Mouse (Mus musculus): ENCODE data around the gene Pald1. TPM values are rescaled to one million over a fixed set of nuclear protein-coding genes. Genes with fewer than 3 reads are reported as not detected.

Gene Pald1
- total and polyA plus RNA-seq, 2 experiments from 2014 or later = 14.4 to 23.7 TPM

- Histone ChIP-seq H3K4me1 (ENCODE audit: insufficient read depth) (no peaks in the 10 kb centered on the region), H3K9ac (no peak overlapping the region), H3K27ac (ENCODE audit: low read depth, low read length) (no peak overlapping the region; the same call in 1 of the 2 replicates), H3K9me3 (ENCODE audit: low read length) (no peaks in the 10 kb centered on the region), H3K4me3 (ENCODE audit: low read depth, low read length) (no peak overlapping the region), H3K4me2 (ENCODE audit: low read depth) (no peak overlapping the region), H3K36me3 (ENCODE audit: insufficient read depth) (no peaks in the 10 kb centered on the region), H3K27me3 (ENCODE audit: insufficient read depth, low read length) (no peaks in the 10 kb centered on the region)
- no peak for DNase-seq
- ATAC-seq = no peak
- no peak for TF ChIP-seq CTCF (IDR thresholded peaks at IDR 0.05; ENCODE audit: low read depth)
- 29% methylated on average over 2 of the region's 2 CpGs for WGBS
These were observed 92.9 kb downstream of the Pald1 start for GRCm38 (mm10) chr10:61290479-61290878.

DNA sequence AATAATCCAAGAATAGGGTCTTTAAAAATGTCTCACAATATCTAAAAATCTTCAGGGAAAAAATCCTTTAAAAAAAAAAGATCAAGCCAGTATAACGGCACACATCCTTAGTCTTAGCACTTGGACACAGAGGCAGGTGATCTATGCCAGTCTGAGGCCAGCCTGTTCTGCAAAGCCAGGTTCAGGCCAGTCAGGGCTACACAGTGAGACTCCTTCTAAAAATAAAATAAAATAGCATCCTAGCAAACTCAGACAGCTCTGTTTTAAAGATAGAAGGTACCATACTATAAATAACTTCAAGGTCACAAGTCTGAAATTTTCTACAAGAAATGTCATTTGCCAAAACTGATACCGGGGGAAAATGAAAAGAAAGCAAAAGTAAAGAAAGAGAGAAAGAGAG lies 93.3 kb downstream of the Pald1 start:
- TF ChIP-seq CTCF (IDR thresholded peaks at IDR 0.05; ENCODE audit: low read depth) = no peak
- no peak for ATAC-seq

DNA sequence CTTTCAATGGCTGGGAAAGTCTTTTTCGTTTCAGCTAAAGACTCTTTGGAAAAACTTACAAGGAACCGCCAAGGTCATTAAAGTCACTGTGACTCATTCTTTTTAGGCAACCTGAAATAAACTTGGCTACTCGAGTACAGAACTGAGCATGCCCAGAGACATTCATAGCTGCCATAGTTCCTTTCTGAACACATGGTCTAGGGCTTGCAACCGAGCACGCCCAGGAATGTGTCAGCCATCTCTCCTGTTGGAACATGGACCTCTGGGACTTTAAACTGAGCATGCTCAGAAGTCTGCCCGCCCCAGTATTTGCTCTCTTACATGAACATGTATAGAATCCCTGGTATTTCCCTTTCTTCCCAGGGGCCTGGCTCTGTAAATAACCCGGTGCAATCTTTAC lies 97.1 kb downstream of the Pald1 start:
- DNase-seq (no peak), ATAC-seq (no peak)
- Histone ChIP-seq H3K9ac (no peak overlapping the region), H3K27ac (ENCODE audit: low read depth, low read length) (no peak overlapping the region), H3K27me3 (ENCODE audit: insufficient read depth, low read length) (no peaks in the 10 kb centered on the region), H3K9me3 (ENCODE audit: low read length) (no peaks in the 10 kb centered on the region), H3K4me3 (ENCODE audit: low read depth, low read length) (no peak overlapping the region), H3K4me1 (ENCODE audit: insufficient read depth) (no peaks in the 10 kb centered on the region), H3K4me2 (ENCODE audit: low read depth) (no peak overlapping the region), H3K36me3 (ENCODE audit: insufficient read depth) (no peaks in the 10 kb centered on the region)
- no peak for TF ChIP-seq CTCF (IDR thresholded peaks at IDR 0.05; ENCODE audit: low read depth)
- WGBS = 73% methylated on average over 7 of the region's 7 CpGs

More for the DNA sequence above, 93.3 kb downstream of the Pald1 start:
- H3K4me3 ChIP-seq (ENCODE audit: low read depth, low read length) = no peak overlapping the region
- H3K27ac ChIP-seq (ENCODE audit: low read depth, low read length) = no peak overlapping the region; the same call in 1 of the 2 replicates
- no peaks in the 10 kb centered on the region for H3K9me3 ChIP-seq (ENCODE audit: low read length)
- no peak overlapping the region for H3K9ac ChIP-seq
- no peaks in the 10 kb centered on the region for H3K4me1 ChIP-seq (ENCODE audit: insufficient read depth)
- H3K36me3 ChIP-seq (ENCODE audit: insufficient read depth) = no peaks in the 10 kb centered on the region
- H3K4me2 ChIP-seq (ENCODE audit: low read depth) = no peak overlapping the region
- DNase-seq = no peak
- 58% methylated on average over 2 of the region's 2 CpGs for WGBS
- H3K27me3 ChIP-seq (ENCODE audit: insufficient read depth, low read length) = no peaks in the 10 kb centered on the region

DNA sequence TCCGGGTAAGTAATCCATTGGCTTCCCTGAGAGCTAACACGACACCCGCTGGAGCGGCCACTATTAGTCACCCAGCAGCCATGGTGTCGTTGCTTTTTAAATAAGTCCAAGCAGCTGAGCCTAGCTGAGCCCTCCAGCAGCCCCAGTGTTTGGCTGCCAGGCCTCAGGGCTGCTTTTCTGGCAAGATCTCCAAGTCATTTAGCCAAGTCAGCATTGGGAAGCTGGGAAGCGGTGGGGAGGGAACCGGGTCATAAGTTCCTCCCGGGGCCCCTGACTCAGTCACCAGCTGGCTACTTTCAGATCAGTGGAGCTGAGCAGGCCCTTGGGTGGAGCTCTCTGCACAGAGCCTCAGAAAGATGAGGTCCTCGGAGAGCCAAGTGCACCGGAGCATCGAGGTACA lies 98.1 kb downstream of the Pald1 start:
- ATAC-seq (no peak), DNase-seq (no peak)
- Histone ChIP-seq H3K9me3 (ENCODE audit: low read length) (no peaks in the 10 kb centered on the region), H3K36me3 (ENCODE audit: insufficient read depth) (no peaks in the 10 kb centered on the region), H3K4me2 (ENCODE audit: low read depth) (no peak overlapping the region), H3K27ac (ENCODE audit: low read depth, low read length) (no peak overlapping the region), H3K4me3 (ENCODE audit: low read depth, low read length) (no peak overlapping the region), H3K9ac (no peak overlapping the region), H3K27me3 (ENCODE audit: insufficient read depth, low read length) (no peaks in the 10 kb centered on the region), H3K4me1 (ENCODE audit: insufficient read depth) (no peaks in the 10 kb centered on the region)
- TF ChIP-seq CTCF (IDR thresholded peaks at IDR 0.05; ENCODE audit: low read depth) = no peak
- WGBS = 76% methylated on average over 11 of the region's 11 CpGs

- DNase-seq = no peak
- H3K4me3 ChIP-seq (ENCODE audit: low read depth, low read length) = no peak overlapping the region
- no peaks in the 10 kb centered on the region for H3K36me3 ChIP-seq (ENCODE audit: insufficient read depth)
- H3K27ac ChIP-seq (ENCODE audit: low read depth, low read length) = no peak overlapping the region
- TF ChIP-seq CTCF (IDR thresholded peaks at IDR 0.05; ENCODE audit: low read depth) = no peak
- 91% methylated on average over 4 of the region's 4 CpGs for WGBS
- H3K27me3 ChIP-seq (ENCODE audit: insufficient read depth, low read length) = no peaks in the 10 kb centered on the region
- no peaks in the 10 kb centered on the region for H3K4me1 ChIP-seq (ENCODE audit: insufficient read depth)
- ATAC-seq = no peak
- no peak overlapping the region for H3K9ac ChIP-seq
- no peaks in the 10 kb centered on the region for H3K9me3 ChIP-seq (ENCODE audit: low read length)
- H3K4me2 ChIP-seq (ENCODE audit: low read depth) = no peak overlapping the region
These were observed 99.0 kb downstream of the Pald1 start for GRCm38 (mm10) chr10:61284309-61284708.

- no peak for TF ChIP-seq CTCF (IDR thresholded peaks at IDR 0.05; ENCODE audit: low read depth)
- no peak overlapping the region for H3K4me2 ChIP-seq (ENCODE audit: low read depth)
- no peaks in the 10 kb centered on the region for H3K4me1 ChIP-seq (ENCODE audit: insufficient read depth)
- no peak overlapping the region for H3K4me3 ChIP-seq (ENCODE audit: low read depth, low read length)
- H3K9me3 ChIP-seq (ENCODE audit: low read length) = no peaks in the 10 kb centered on the region
- ATAC-seq = no peak
- DNase-seq = no peak
- no peak overlapping the region for H3K27ac ChIP-seq (ENCODE audit: low read depth, low read length)
- WGBS = 83% methylated on average over 5 of the region's 5 CpGs
- H3K9ac ChIP-seq = no peak overlapping the region
- no peaks in the 10 kb centered on the region for H3K36me3 ChIP-seq (ENCODE audit: insufficient read depth)
- no peaks in the 10 kb centered on the region for H3K27me3 ChIP-seq (ENCODE audit: insufficient read depth, low read length)
These were observed 102.2 kb downstream of the Pald1 start for GRCm38 (mm10) chr10:61281115-61281514.

DNA sequence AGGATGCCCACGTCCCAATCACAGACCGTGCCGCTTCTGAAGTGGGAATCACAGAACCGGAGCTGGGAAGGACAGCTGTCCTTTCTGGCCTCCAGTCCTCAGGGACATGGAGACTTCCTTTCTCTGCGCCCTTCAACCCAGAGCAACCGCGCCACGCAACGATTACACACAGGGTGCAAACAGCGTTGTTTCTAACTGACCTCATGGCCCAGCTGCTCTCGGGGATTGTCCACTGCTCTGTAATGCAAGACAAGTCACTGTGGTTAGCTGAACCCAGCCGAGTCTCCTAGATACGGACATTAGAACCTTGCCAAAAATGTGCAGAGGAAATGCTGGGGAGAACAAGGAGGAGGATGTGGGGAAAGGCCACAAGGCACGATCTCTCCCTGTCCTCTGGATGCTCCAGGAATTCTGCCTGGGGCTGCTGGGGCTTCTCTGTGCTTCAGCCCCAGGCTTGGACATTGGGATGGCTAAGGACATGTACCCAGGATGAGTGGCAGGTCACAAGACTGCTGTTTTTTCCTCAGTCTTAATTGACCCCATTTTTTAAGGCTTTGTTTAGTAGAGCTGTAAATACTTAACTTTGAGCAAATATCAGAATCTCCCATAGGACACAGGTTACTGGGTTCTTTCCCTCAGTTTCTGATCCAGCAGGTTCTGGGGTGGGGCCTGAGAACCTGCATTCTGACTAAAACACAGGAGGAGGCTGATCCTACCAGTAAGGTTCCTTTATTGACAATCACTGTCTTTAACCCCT lies 105.2 kb downstream of the Pald1 start:
- DNase-seq = no peak
- H3K9me3 ChIP-seq (ENCODE audit: low read length) = no peaks in the 10 kb centered on the region
- H3K4me2 ChIP-seq (ENCODE audit: low read depth) = no peak overlapping the region
- WGBS = 74% methylated on average over 14 of the region's 14 CpGs
- no peaks in the 10 kb centered on the region for H3K4me1 ChIP-seq (ENCODE audit: insufficient read depth)
- no peaks in the 10 kb centered on the region for H3K27me3 ChIP-seq (ENCODE audit: insufficient read depth, low read length)
- no peak overlapping the region for H3K27ac ChIP-seq (ENCODE audit: low read depth, low read length)
- no peak for TF ChIP-seq CTCF (IDR thresholded peaks at IDR 0.05; ENCODE audit: low read depth)
- H3K9ac ChIP-seq = no peak overlapping the region
- H3K36me3 ChIP-seq (ENCODE audit: insufficient read depth) = no peaks in the 10 kb centered on the region
- no peak overlapping the region for H3K4me3 ChIP-seq (ENCODE audit: low read depth, low read length)
- ATAC-seq = no peak
